Mouse (Mus musculus) cerebral cortex, adult 2 months (tissue): ENCODE data around the gene Olfr1254.

Source experiments
- WGBS: fragments of 180-500 bp; shearing (Covaris S2); methylation state at CpG from one replicate; pipeline ENCODE4 v1.1.7; 2018; 5-methylcytosine and 5-hydroxymethylcytosine counted together

Gene Olfr1254

DNA sequence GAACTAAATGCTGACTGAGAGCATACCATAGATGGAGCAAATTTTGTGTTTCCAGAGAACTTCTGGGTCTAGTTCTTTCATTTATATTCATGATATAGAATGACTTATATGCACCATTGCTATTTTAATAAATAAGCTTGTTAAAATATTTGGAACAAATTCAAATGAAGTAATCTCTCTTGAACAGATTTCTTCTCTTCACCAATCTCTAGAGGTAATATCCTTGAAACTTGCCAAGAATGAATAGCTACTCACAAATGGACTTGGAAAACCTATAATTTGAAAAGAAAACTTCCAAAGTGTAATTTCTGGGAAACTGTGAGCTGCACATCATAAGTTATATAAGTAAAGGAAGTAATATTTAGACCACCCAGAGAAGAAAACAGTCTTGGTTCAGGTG, at the start of gene Olfr1254:
Olfr1254 (minus strand) TSS at position 101 of the 400 bp plus-strand sequence.

DNA sequence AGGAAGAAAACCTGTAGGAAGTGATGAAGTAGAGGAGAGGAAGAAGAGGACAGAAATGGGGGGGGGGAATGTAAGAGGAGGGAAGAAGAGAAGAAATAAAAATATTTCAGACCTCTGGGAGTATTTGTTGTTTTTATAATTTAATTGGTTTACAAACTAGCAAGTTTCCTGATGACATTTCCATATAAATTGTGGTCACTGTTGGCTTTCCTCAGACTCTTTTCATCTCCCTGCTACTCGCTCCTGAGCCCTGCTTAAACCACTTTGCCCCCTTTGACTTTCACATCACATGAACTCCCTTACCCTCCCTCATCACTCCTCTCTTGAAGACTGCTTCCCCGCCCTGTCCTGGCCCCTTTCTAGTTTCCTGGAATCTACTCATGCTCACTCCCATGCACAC, 48.0 kb upstream of the Olfr1254 start, which contains the start of gene Olfr1256:
Olfr1256 (minus strand) TSS at position 101 of the 400 bp plus-strand sequence.
- WGBS: 67% methylated on average over 2 of the region's 2 CpGs

DNA sequence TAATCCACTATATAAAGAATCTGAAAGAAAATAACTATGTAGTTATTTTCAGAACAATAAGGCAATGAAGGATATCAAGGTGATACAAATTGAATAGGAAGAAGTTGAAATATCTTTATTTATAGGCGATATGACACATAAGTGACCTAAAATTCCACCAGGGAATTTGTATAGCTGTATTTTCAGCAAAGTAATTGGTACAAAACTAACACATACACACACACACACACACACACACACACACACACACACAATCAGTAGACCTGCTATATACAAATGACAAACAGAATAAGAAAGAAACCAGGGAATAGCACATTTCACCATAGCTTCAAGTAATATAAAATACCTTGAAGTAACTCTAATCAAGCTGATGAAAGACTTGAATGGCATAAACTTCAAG, 26.8 kb upstream of the Olfr1254 start:
- 94% methylated on average over 1 of the region's 1 CpGs for WGBS

DNA sequence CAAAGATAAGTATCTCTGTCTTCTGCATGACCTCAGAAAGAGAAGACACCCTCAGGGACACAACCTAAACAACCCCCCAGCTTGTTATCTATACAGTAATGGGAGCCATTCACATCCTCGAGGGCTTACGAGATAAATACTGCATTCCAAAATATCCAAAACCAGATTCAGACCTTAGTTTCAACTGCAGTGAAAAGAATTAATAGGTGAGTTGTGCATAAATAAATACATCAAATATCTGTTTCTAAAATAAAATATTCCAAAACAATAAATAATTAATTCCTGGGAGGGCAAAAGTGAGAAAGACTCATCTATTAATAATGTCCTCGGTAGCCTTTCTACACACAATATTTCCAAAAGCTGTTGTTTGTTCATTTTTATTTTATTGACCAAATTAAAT, 18.3 kb upstream of the Olfr1254 start, which contains the start of gene Olfr1255:
Olfr1255 (plus strand) TSS at position 301 of the 400 bp plus-strand sequence.
- WGBS: 87% methylated on average over 3 of the region's 3 CpGs

DNA sequence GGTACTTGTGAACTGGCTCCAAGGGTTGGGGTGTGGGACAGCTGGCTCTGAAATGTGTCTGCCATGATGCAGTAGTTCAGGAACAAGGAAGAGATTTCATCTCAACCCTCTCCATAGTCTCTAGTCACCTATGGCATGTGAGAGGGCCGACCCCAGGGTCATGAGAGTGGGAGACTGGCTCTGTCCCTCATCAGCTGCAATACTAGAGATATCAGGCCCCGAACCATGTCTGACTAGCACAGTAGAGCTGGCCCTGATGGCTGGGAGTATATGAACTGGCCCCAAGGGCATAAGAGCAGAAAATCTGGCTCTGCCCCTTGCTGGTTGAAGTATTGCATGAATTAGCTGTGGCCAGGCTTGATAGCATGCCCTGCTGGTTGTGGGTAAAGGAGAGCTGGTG, 17.3 kb upstream of the Olfr1254 start:
- 79% methylated on average over 2 of the region's 2 CpGs for WGBS

DNA sequence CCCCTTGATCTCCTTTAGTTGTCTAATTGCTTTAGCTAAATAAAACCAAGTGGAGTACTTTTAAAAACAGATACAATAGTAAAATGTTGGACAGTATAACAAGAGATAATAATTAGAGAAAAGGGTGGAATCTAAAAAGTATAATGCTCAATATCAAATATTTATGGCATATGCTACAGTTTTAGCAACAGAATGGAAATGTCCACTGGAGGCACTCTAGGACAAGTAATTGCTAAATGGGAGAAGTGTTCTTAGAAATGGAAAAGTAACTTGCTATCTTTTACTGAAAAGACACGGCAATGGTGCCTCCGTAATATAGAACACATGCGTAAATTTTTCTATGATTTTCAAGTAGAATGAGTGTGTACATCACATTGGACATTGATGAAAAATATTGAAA, 6.2 kb upstream of the Olfr1254 start:
- 81% methylated on average over 3 of the region's 3 CpGs for WGBS

DNA sequence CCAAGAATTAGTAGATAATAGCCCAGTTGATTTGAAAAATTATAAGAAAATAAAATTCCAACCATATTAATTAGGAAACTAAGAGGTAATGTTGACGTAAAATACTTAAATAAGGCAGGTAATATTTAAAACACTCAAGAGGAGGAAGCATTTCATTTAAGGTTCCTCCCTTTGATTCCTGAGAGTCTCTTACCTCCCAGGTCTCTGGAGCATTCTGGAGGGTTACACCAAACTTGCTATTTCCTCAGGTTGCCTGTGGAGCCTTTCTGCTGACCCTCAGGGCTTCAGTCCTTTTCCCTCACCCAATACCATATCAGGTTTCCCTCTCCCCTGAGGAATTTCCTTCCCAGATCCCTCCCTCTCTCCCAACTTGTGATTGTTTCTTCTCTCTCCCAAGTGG, 36.4 kb downstream of the Olfr1254 start, which contains the start of gene Olfr1253:
Olfr1253 (minus strand) TSS at position 101 of the 400 bp plus-strand sequence.
- WGBS: 86% methylated on average over 1 of the region's 1 CpGs
